Mouse (Mus musculus) cerebellum, adult 11 months (tissue): Measurements from ENCODE around the gene Vmn1r220.
"Not testable (repeated sequence)": the region's sequence is repeated elsewhere in the genome, so short reads cannot be mapped to it uniquely, and the experiment has no call there.

Source experiments
- DNase-seq: peaks from one replicate; pipeline ENCODE4 v3.0.0; 2022

Gene Vmn1r220

DNA sequence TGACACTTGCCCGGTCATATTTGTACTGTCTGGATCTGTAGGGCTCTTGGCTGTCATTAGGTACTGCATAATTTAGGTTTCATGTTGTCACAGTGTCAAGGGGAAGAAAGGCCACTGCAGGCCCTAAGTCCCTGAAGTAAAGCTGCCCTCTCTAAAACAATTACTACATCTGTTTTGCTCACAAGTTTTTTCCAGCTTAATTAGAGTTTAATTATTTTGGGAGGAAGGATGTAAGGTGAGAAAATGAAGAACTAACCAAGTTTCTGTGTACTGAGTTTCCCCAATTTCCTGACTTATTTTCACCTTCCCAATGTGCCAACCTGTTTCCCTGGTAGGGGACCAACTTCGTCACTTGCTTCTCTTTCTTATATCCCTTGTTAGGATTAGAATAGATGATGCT lies at the start of gene Vmn1r220:
Vmn1r220 (minus strand) TSS at position 101 of the 400 bp plus-strand sequence.
- no peak for DNase-seq

DNA sequence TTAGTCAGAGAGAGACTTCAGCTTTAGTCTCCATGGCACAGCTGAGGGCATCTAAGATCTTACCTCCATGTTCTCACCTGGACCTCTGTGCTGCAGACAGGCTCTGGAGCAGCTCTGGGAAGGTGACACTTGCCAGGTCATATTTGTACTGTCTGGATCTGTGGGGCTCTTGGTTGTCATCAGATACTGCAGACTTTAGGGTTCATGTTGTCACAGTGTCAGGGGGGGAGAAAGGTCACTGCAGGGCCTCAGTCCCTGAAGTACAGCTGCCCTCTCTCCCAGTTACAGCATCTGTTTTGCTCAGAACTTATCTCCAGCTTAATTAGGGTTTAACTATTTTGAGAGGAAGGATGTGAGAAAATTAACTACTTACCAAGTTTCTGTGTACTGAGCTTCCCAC lies 48.1 kb upstream of the Vmn1r220 start, which contains the start of gene Vmn1r222:
Vmn1r222 (minus strand) TSS at position 101 of the 400 bp plus-strand sequence.
- DNase-seq: not testable (repeated sequence)

DNA sequence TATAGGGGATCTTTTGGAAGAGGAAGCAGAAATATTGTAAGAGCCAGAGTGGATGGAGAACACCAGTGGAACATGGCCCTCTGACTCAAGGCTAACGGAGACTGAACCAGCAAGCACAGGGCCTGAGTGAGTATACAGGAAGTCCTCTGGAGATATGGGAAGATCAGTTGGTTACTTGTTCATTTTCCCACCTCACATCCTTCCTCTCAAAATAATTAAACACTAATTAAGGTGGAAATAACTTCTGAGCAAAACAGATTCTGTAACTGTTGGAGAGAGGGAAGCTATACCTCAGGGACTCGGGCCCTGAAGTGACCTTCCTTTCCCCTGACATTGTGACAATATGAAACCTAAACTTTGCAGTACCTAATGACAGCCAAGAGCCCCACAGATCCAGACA lies 26.1 kb upstream of the Vmn1r220 start, which contains the start of gene Vmn1r221:
Vmn1r221 (plus strand) TSS at position 301 of the 400 bp plus-strand sequence.
- not testable (repeated sequence) for DNase-seq

DNA sequence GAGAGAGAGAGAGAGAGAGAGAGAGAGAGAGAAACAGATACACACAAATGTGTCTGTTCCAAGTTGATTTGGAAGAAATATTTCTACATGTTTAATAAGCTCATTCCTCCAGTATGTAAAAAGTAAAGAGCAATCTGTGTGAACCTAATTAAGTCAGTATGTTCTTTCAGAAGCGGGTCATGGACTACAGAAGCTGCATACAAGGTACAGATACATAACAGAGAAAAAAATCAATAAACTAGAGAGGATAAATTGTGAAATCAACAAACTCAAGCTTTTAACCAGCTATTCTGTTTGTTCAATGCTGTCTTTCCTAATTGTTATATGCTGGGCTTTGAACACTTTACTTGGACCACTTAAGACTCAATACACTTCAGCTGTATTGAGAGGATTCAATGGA lies 16.1 kb upstream of the Vmn1r220 start:
- not testable (repeated sequence) for DNase-seq

DNA sequence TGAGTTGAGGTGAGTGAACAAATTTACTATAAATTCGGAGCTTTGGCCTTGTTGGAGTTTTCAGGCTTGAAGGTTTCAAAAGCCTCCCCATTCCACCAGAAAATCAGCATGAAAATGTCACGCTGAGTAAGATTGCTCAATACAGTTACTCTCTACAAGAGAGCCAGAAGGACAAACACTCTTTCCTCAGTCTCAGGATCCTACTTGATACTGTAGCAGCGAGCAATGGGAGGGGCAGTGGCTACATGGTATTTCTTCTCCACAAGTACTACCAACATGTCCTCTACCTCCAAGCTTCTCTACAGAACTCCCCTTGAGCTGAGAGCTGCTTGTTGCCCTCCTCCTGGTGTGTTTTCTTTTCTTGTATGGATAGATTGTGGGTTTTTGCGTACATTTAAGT lies 21.3 kb downstream of the Vmn1r220 start:
- DNase-seq: not testable (repeated sequence)

DNA sequence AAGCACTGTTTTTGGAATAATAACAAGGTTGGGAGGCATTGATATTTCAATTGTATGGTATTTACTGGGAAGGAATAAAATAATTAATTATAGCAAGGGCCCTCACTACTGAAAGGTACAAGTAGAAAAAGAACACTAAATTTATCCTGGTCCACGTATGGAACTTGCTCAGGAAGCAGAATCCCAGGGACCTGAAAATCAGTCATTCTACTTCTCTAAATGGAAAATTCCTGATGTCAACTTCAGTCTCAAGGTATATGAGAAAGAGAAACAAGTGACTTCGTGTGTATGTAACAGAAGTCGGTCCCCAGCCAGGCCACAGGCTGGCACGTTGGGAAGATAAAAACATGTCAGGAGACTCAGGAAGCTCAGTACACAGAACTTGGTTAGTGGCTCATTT lies 28.8 kb downstream of the Vmn1r220 start, which contains the start of gene Vmn1r219:
Vmn1r219 (plus strand) TSS at position 301 of the 400 bp plus-strand sequence.
- no peak for DNase-seq

DNA sequence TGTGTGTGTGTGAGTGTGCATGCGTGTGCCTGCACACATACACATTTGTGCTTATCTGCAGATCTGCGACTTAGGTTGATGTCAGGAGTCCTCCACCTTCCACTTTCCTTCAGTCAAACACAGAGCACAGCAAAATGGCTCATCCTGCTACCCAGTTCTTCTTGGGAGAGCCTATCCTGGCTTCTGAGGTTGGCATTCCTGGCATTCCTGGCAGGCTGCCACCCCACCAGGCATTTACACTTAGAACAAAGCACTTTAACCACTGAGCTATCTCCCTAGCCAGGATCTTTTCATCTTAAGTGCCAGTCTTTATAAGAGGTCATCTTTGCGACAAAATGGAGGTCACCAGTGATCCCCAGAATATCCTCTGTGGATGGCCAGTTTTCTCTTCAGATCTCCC lies 29.9 kb downstream of the Vmn1r220 start:
- no peak for DNase-seq

DNA sequence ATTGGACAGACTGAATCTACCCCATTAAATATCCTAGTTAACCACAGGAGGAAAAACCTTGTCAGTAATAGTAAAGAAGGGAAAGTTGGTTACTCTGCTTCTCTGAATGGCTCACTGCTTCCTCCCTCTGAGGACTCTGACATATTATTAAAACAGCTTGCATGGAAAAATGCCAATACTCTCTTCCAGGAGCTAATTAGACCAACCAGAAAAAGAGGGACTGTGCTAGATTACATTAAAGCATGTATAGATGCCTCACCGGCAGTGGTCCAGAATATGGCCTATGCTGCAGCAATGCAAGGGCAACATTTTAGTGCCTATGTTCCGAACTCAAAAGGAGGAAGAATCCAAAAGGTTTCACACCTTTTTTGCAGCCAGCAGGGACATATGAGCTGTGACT lies 48.9 kb downstream of the Vmn1r220 start:
- no peak for DNase-seq

DNA sequence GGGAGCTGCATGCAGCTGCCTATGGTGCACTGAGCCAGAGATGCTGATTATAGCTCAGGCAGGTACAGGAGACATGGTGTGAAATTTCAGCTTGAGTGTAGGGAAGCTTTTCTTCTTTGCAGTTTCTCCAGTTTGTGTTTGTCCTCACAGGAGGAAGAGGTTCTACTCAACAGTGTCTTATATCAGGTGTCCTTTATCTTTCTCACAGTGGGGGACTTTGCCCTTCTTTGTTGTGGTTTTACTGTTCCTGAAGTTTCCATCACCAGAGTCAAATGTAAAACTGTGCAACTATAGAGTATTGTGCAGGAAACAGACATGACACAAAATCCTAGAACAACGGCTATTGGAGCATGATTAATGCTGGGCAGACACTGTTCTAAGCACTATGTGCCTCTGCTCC lies 54.3 kb downstream of the Vmn1r220 start:
- DNase-seq: no peak

DNA sequence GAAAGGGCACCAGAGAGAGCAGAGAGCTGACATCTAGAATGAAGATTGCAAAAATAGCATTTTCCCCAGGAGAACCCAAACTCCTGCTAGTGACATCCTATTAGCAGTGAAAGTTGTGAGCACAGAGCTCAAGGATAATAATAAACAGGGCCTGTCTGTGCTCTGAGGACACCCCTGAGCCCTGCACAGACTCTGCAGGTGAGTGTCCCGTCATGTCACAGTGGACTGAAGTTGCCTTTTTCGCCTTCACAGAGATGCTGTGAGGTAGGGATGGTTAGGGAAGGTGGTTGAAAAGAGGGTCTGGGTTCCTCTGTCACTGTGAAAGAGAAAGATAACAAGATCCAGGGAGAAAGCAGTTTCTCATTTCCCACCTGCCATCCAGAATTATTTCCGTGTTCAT lies 54.7 kb downstream of the Vmn1r220 start, which contains the start of gene Vmn1r218:
Vmn1r218 (plus strand) TSS at position 57 of the 400 bp plus-strand sequence.
- no peak for DNase-seq
